Mouse (Mus musculus): ENCODE measurements around the gene Mrps30. TPM values are rescaled to one million over a fixed set of nuclear protein-coding genes. Genes with fewer than 3 reads are reported as not detected.

The Mrps30 gene
- polyA plus RNA-seq, 1 experiment from 2014 or later, result 28.4 TPM

Other genes starting within 250 kb of the Mrps30 start
- 0.26 and 0.53 TPM in 2 replicates for gene B430218F22Rik, start 622 bp downstream of the Mrps30 start, polyA plus RNA-seq (2014; fragmentation: Nextera tagmentation; extraction: Ambion mirVana)

All from stomach, embryonic 14.5 days (tissue).